Mouse (Mus musculus): ENCODE measurements around the gene Susd6.

The Susd6 gene

DNA sequence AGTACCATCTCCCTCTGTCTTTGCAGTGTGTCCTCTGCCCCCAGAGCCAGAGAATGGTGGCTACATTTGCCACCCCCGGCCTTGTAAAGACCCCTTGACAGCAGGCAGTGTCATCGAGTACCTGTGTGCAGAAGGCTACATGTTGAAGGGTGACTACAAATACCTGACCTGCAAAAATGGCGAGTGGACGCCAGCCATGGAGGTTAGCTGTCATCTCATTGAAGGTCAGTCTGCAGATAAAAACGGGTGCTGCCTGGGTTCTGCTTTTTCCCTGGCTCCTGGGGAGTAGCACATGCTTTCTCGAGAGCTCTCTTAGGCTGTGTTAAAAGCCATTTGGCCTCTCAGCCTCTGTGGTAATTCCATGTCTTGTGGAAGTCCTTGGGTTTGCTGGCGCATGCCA, 78.1 kb downstream of the Susd6 start:
- DNase-seq (ENCODE audit: low read depth, low spot score) = no peak

DNA sequence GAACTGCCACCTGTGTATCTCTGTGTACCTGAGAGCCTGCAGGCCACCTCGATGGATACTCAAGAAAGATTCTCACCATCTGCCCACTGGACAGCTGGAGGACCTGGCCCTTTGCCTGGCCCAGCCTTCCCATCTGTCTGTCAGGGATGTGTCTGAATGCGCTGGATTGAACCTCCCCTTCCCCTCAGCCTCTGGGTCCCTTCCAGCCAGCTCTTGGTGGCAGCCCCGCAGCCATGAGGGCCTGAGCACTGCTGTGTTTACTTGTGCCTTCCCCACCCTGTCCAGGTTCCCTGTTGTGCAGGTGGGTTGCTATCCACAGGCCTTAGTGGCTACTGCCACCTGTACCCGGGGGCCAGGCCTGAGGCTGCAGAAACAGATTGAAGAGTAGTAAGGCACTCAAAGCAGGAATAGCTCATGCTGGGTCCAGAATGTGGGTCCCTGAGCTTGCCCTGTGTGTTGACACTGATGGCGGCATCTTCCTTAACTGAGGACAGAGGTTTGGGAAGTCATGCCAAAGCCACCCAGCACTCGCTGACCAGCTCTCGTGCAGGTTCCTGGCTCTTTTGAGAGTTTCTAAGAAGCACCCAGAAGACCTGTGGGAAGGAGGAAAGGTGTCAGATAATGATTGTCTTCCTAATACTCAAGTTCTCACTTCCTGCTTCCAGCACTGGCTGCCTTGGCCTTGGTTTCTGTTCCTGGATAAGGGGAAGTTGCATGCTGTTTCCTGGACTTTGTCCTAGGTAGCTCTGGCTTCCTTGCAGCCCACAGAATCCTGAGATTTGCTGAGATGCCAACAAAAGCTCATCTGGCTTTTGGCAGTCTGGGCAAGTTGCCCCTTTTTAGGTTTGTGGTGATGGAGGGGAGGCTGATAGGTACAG, 87.1 kb downstream of the Susd6 start:
- DNase-seq (ENCODE audit: low read depth, low spot score) = no peak

GRCm38 (mm10) chr12:80878093-80878430, 87.8 kb downstream of the Susd6 start:
- DNase-seq (ENCODE audit: low read depth, low spot score) = no peak

- no peak for DNase-seq (ENCODE audit: low read depth, low spot score)
Observed at GRCm38 (mm10) chr12:80878653-80879052, 88.3 kb downstream of the Susd6 start.

DNA sequence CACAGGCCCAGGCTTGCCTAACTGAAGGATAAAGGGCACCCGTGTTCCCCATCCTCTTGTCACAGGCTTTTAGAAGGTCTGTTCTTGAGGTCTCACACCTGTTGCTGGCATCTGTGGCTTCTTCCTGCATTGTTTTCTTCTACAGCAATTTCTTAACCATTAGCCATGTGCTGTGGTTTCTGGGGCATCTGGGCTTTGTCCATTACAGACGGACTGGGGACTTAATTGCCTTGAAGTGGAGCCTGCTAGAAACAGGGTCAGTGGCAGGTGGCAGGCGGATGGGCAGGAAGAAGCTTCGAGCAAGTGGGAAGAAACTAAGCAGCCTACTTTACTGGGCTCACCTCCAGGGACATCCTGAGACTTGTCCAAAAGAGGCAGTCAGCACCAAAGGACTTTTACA, 89.0 kb downstream of the Susd6 start:
- no peak for DNase-seq (ENCODE audit: low read depth, low spot score)

- DNase-seq (ENCODE audit: low read depth, low spot score) = no peak
Observed at GRCm38 (mm10) chr12:80881121-80881520, 90.8 kb downstream of the Susd6 start.

GRCm38 (mm10) chr12:80883278-80883677, 93.0 kb downstream of the Susd6 start:
- DNase-seq (ENCODE audit: low read depth, low spot score) = no peak

GRCm38 (mm10) chr12:80883881-80884280, 93.6 kb downstream of the Susd6 start:
- no peak for DNase-seq (ENCODE audit: low read depth, low spot score)

DNA sequence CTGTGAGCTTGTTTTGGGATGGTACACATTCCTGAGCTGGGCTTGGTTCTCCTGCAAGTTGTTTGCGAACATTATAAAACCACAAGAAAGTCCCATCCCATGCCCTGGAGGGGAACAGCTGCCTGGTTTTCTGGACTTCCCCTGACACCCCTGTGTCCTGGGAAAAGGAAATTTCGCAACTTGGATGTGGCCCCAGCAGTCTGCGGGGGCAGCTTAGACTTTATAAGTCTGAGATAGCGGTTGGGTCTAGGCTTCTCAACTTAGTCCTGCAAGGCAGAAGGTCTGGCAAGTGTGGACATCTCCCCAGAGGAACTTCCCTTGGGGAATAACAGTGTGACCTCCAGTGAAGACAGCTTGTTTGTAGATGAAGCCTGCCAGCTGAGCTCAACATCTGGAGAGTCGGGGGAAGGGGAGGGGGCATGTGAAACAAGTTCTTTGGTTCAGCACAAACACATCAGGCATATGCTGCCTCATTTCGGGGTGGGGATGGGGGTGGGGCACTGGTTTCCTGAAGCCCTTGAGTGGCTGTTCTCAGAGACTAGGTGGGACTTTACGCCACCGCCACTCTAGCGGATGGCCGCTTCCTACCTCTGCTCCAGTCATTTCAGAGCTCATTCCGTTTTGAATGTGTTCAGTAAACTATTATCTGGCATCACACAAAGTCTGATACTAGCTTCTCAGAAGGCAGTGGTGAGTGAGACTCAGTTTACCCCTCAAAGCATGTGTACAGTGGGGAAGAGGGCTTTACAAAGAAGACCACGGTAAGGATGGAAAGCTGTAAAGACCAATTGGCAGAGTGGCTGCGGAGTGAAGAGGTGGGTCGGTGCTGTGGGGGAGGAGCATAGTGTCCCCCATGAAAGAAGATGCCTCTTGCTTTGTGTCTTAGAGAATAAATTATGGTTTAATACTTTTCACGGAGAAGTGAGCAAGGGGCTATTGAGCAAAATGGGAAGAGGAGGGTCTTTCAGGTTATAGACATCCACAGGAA, 95.3 kb downstream of the Susd6 start:
- peak; percentile 75 for DNase-seq (ENCODE audit: low read depth, low spot score)

- DNase-seq (ENCODE audit: low read depth, low spot score) = peak; percentile 49
Observed at GRCm38 (mm10) chr12:80887036-80887435, 96.7 kb downstream of the Susd6 start.

- DNase-seq (ENCODE audit: low read depth, low spot score) = peak; percentile 50
Observed at GRCm38 (mm10) chr12:80889331-80889730, 99.0 kb downstream of the Susd6 start.

DNA sequence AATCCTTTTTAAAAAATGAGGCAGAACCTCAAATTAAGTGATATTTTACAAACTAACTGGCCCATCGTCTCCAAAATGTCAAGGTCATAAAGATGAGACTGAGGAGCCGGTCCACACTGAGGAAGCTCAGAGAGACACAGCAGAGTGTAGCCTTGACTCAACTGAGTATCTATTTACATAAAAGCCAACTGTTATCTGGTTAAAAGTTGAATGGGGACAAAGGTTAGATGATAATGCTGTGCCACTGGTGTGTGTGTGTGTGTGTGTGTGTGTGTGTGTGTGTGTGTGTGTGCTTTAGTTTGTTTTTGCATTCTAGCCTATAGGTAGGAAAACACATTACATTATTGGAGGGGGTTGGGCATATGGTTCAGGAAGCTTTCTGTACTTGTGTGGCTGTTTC, 100.8 kb downstream of the Susd6 start:
- no peak for DNase-seq (ENCODE audit: low read depth, low spot score)

DNA sequence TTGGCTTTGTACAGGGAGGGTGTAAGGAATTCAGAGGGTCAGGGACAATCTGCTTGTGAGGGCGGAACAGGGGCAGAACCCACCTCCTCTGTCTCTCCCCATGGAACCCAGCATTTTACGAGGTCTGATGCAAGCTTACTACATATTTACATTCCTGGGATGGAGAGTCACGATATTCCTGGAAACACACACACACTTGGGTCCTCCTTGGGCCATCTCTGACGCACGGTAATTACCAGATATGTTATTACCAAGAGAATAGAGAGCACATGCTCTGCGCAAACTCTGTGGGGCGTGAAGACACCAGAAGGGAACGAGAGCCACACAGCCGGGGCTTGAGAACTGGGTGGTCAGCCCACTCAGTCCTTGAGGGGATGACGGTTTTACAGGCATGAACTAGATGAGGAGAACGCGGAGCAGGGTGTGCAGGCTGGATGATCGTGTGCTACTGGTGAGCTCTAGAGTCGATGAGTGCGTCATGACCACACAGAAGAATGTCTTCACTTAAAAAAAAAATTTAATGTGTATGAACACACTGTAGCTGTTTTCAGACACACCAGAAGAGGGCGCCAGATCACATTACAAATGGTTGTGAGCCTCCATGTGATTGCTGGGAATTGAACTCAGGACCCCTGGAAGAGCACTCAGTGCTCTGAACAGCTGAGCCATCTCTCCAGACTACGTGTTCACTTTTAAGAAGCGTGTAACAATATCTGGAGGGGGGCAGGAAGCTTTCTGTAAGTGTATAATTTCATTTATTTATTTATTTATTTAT, 103.6 kb downstream of the Susd6 start:
- DNase-seq (ENCODE audit: low read depth, low spot score) = no peak

- peak; percentile 88 for DNase-seq (ENCODE audit: low read depth, low spot score)
Observed at GRCm38 (mm10) chr12:80894973-80895570, 104.8 kb downstream of the Susd6 start.

DNA sequence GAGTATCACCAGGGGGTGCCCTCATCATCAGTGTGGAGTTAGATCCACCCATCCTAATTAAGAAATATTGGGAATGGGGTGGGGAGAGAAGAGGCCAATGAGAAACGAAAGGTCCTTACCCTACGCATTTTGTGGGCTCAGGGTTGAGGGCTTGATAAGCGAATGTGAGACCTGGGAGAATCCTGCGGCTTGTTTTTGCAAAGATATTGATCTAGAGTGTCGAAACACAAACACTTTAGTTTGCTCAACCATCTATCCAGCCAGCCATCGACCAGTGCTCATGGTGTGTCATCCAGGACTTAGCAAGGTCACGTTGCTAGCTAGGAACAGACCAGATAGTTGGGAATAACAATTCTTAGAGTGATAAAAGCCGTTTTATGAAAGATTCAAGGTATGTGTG, 119.3 kb downstream of the Susd6 start:
- no peak for DNase-seq (ENCODE audit: low read depth, low spot score)

DNA sequence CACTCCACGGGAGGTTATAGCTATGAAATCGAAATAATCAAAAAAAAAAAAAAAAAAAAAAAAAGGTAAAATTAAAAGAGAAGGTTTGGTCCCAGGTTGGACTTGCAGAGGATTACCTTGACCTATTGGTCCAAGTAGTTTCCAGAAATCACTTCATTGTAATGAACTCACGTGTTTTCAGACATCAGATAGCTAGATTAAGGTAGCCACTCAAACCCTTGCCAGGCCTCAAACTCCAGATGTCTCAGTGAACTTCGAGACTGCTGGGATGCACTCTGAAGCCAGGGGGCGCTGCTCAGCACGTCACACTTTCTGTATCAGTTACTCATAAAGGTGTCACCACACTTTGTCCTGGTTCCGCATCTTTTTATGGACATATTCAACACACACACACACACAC, 127.5 kb downstream of the Susd6 start:
- peak; percentile 75 for DNase-seq (ENCODE audit: low read depth, low spot score)

DNA sequence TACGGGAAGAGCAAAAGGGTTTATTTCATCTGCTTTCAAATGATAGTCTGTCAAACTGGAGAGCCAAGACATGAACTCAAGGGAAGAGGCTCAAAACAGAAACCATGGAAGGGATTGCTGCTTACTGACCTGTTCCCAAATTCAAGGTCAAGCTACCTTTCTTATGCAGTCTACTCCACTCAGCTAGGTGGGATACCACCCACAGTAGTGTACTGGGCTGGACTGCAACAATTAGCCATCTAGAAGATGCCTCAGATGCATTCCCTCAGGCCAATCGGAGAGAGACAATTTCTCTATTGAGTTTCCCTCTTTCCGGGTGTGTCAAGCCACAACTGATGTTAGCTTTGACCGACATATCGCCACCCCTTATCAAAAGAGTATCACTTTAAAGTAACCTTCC, 131.0 kb downstream of the Susd6 start:
- DNase-seq (ENCODE audit: low read depth, low spot score) = no peak

DNA sequence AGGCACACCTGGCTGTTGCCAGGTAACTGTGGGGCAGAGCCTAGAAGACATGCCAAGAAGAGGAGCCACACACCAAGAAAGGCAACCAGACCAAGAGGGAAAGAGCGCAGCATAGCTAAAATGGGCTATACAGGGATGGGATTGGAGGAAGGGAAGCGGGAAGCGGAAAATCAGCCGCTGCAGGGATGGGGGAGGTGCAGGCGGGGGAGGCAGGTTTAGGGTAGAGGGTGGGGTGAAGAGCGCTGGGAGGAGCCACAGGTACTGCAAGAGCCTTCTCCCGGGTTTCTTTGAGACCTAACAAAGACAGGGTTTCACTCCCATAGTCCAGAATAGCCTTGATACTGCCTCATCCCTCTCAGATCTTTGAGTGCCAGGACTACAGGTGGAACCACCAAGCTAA, 132.6 kb downstream of the Susd6 start:
- DNase-seq (ENCODE audit: low read depth, low spot score) = no peak

GRCm38 (mm10) chr12:80923602-80924001, 133.3 kb downstream of the Susd6 start:
- no peak for DNase-seq (ENCODE audit: low read depth, low spot score)

- no peak for DNase-seq (ENCODE audit: low read depth, low spot score)
Observed at GRCm38 (mm10) chr12:80924205-80924604, 133.9 kb downstream of the Susd6 start.

- no peak for DNase-seq (ENCODE audit: low read depth, low spot score)
Observed at GRCm38 (mm10) chr12:80925919-80926318, 135.6 kb downstream of the Susd6 start.
